Mouse (Mus musculus): Measurements from ENCODE around the gene Gramd4. TPM values are rescaled to one million over a fixed set of nuclear protein-coding genes. Genes with fewer than 3 reads are reported as not detected.

Gene Gramd4
- 12.6 and 13.9 TPM in 2 replicates for polyA plus RNA-seq (2014; fragmentation: Nextera tagmentation; extraction: Ambion mirVana)

DNA sequence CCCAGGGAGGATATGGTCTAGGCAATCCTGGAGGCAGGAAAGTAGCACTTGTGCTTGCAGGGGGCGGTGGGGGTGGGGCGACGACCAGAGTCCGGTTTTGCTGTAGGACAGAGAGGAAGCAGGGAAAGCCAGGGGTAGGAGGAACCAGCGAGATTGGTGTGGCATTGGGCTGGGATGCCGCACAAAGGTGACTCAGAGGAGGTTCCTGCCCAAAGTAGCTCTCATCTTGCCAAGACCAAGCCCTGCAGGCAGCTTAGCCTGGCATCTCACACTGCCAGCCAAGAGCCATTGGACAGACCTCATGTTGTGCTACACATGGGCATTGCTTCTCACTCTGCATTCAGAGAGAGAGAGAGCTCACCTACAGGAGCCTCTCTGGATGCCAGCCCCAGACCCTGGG, at the start of gene Gramd4:
Gene Gramd4, plus strand, starts transcription at position 283 of the 400 bp plus-strand sequence.
- H3K4me1 ChIP-seq (replicated peaks; ENCODE audit: control insufficient read depth, insufficient read depth, low read length): peaks cover 63% of the 10 kb centered on the region
- peak within 1 kb of the TSS; percentile 98 for H3K4me2 ChIP-seq
- H3K27ac ChIP-seq (ENCODE audit: low read depth, low read length): peak within 1 kb of the TSS; percentile 92
- no peak for ATAC-seq (replicated peaks; ENCODE audit: low FRiP score)
- H3K36me3 ChIP-seq (ENCODE audit: control insufficient read depth, insufficient read depth, low read length): no peaks in the 10 kb centered on the region
- no peak for DNase-seq (ENCODE audit: low spot score)
- 24% methylated on average over 6 of the region's 6 CpGs for WGBS
- H3K4me3 ChIP-seq (ENCODE audit: low read depth, low read length): peak within 1 kb of the TSS; percentile 94
- no peaks in the 10 kb centered on the region for H3K9me3 ChIP-seq (ENCODE audit: control insufficient read depth, low read length)
- H3K9ac ChIP-seq (ENCODE audit: low read depth, low read length): peak within 1 kb of the TSS; percentile 97
- H3K27me3 ChIP-seq (replicated peaks; ENCODE audit: control insufficient read depth, insufficient read depth, low read length): no peaks in the 10 kb centered on the region

DNA sequence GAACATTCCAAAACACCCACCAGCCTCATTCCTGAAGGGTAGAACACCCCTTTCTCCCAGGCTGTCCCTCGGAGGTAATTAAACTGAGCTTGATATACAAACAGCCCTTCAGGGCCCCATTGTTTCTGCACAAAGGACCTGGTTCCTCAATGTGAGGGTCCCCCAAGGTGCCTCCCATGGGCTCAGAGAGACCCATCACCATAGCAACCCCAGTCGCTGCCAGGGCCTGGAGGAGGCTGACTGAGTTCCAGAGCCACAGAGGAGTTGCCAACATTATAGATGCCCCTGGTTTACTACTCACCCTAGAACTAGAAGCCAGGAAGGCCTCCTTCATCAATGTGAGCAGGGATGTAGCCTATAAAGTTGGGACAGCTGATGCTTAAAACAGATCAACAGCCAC, 44.4 kb upstream of the Gramd4 start:
- H3K27me3 ChIP-seq (replicated peaks; ENCODE audit: control insufficient read depth, insufficient read depth, low read length): 0 out of 2 replicates have a peak, but pooled peaks cover 2% of the 10 kb centered on the region
- no peak overlapping the region for H3K4me2 ChIP-seq
- H3K4me1 ChIP-seq (replicated peaks; ENCODE audit: control insufficient read depth, insufficient read depth, low read length): peaks cover 12% of the 10 kb centered on the region
- no peak for ATAC-seq (replicated peaks; ENCODE audit: low FRiP score)
- H3K9me3 ChIP-seq (ENCODE audit: control insufficient read depth, low read length): no peaks in the 10 kb centered on the region
- H3K9ac ChIP-seq (ENCODE audit: low read depth, low read length): no peak overlapping the region
- no peaks in the 10 kb centered on the region for H3K36me3 ChIP-seq (ENCODE audit: control insufficient read depth, insufficient read depth, low read length)
- H3K4me3 ChIP-seq (ENCODE audit: low read depth, low read length): no peak overlapping the region
- no peak for DNase-seq (ENCODE audit: low spot score)
- no peak overlapping the region for H3K27ac ChIP-seq (ENCODE audit: low read depth, low read length)
- 65% methylated on average over 2 of the region's 2 CpGs for WGBS

GRCm38 (mm10) chr15:86013656-86014055, 43.8 kb upstream of the Gramd4 start:
- no peak overlapping the region for H3K27ac ChIP-seq (ENCODE audit: low read depth, low read length)
- DNase-seq (ENCODE audit: low spot score) (no peak), ATAC-seq (replicated peaks; ENCODE audit: low FRiP score) (no peak)
- H3K4me2 ChIP-seq: no peak overlapping the region
- no peak overlapping the region for H3K9ac ChIP-seq (ENCODE audit: low read depth, low read length)
- H3K9me3 ChIP-seq (ENCODE audit: control insufficient read depth, low read length): peaks cover under 1% of the 10 kb centered on the region; the same call in 1 of the 2 replicates
- no peaks in the 10 kb centered on the region for H3K36me3 ChIP-seq (ENCODE audit: control insufficient read depth, insufficient read depth, low read length)
- H3K4me3 ChIP-seq (ENCODE audit: low read depth, low read length): no peak overlapping the region
- 57% methylated on average over 10 of the region's 10 CpGs for WGBS
- peaks cover 12% of the 10 kb centered on the region for H3K4me1 ChIP-seq (replicated peaks; ENCODE audit: control insufficient read depth, insufficient read depth, low read length)
- H3K27me3 ChIP-seq (replicated peaks; ENCODE audit: control insufficient read depth, insufficient read depth, low read length): 0 out of 2 replicates have a peak, but pooled peaks cover 2% of the 10 kb centered on the region

DNA sequence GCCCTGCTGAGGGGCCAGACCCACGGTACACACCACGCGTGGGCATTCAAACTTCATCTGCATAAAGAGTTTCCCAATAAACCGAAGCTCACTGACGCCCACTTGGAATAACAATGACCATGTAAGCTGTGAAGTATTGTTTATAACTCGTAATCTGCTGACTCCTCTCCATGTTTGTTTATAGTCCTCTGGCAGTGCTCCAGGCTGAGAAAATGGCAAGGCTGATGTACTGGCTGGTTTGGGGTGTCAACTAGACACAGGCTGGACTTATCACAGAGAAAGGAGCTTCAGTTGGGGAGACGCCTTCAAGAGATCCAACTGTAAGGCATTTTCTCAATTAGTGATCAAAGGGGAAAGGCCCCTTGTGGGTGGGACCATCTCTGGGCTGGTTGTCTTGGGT, 42.5 kb upstream of the Gramd4 start:
- Histone ChIP-seq H3K9me3 (ENCODE audit: control insufficient read depth, low read length) (peaks cover 4% of the 10 kb centered on the region; the same call in 1 of the 2 replicates), H3K27me3 (replicated peaks; ENCODE audit: control insufficient read depth, insufficient read depth, low read length) (0 out of 2 replicates have a peak, but pooled peaks cover 2% of the 10 kb centered on the region), H3K9ac (ENCODE audit: low read depth, low read length) (no peak overlapping the region), H3K27ac (ENCODE audit: low read depth, low read length) (no peak overlapping the region), H3K4me1 (replicated peaks; ENCODE audit: control insufficient read depth, insufficient read depth, low read length) (peaks cover 12% of the 10 kb centered on the region), H3K36me3 (ENCODE audit: control insufficient read depth, insufficient read depth, low read length) (no peaks in the 10 kb centered on the region), H3K4me2 (no peak overlapping the region), H3K4me3 (ENCODE audit: low read depth, low read length) (no peak overlapping the region)
- DNase-seq (ENCODE audit: low spot score) (no peak), ATAC-seq (replicated peaks; ENCODE audit: low FRiP score) (no peak)
- 82% methylated on average over 7 of the region's 7 CpGs for WGBS

DNA sequence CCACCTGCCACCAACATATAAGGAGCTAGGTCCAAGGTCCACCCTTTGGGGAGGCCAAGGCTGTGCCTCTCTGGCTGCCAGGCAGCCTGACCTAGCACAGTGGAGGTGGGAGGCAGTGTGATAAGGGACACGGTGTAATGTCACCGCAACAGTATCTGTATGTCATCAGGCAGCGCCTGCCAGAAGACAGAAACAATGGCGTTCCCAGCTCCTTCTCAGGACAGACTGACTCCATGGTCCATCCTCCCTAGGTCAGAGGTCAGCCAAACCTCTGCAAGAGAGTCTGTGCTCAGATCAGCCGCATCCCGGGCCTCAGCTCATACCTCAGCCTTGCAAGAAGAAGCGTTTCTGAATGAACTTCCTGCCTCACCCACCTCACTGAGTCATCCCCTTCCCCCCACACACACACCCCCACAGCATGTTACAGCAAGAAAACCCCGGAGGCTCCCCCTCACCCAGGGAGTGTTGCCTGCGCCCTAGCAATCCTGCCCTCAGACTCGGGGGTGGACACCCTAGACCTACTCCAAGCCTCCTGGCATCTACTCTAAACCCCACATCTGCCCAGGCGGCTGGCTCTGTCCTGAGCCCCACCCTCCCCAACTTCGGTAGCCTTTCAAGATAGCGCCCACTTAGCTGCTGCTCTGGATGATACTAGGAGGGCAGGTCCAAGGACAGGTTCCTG, 41.5 kb upstream of the Gramd4 start:
- peak; percentile 65 for ATAC-seq (replicated peaks; ENCODE audit: low FRiP score)
- Histone ChIP-seq H3K4me1 (replicated peaks; ENCODE audit: control insufficient read depth, insufficient read depth, low read length) (peaks cover 12% of the 10 kb centered on the region), H3K4me2 (peak overlapping the region; percentile 29; the same call in 1 of the 2 replicates), H3K4me3 (ENCODE audit: low read depth, low read length) (no peak overlapping the region), H3K9me3 (ENCODE audit: control insufficient read depth, low read length) (peaks cover 4% of the 10 kb centered on the region; the same call in 1 of the 2 replicates), H3K9ac (ENCODE audit: low read depth, low read length) (no peak overlapping the region), H3K27me3 (replicated peaks; ENCODE audit: control insufficient read depth, insufficient read depth, low read length) (0 out of 2 replicates have a peak, but pooled peaks cover 2% of the 10 kb centered on the region), H3K36me3 (ENCODE audit: control insufficient read depth, insufficient read depth, low read length) (no peaks in the 10 kb centered on the region), H3K27ac (ENCODE audit: low read depth, low read length) (no peak overlapping the region)
- WGBS: 38% methylated on average over 13 of the region's 13 CpGs
- DNase-seq (ENCODE audit: low spot score): no peak

DNA sequence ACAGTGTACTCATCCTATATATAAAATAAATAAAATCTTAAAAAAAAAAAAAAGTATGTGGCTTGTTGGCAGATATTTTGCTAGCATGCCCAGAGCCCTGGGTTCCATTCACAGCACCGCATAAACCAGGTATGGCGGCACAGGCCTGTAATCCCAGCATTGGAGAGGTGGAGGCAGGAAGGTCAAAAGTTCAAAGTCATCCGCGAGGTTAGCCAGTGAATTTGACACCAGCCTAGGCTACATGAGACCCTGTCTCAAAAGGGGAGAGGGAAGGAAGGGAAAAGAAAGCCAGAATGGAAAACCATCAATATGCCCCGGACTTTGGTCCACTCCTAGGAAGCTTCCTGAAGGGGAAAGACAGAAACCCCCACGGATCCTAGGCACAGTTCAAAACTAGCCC, 40.2 kb upstream of the Gramd4 start:
- H3K4me1 ChIP-seq (replicated peaks; ENCODE audit: control insufficient read depth, insufficient read depth, low read length): peaks cover 17% of the 10 kb centered on the region
- ATAC-seq (replicated peaks; ENCODE audit: low FRiP score) (no peak), DNase-seq (ENCODE audit: low spot score) (no peak)
- no peak overlapping the region for H3K4me3 ChIP-seq (ENCODE audit: low read depth, low read length)
- peaks cover 4% of the 10 kb centered on the region; the same call in 1 of the 2 replicates for H3K9me3 ChIP-seq (ENCODE audit: control insufficient read depth, low read length)
- 88% methylated on average over 6 of the region's 6 CpGs for WGBS
- H3K27ac ChIP-seq (ENCODE audit: low read depth, low read length): no peak overlapping the region
- H3K9ac ChIP-seq (ENCODE audit: low read depth, low read length): no peak overlapping the region
- H3K27me3 ChIP-seq (replicated peaks; ENCODE audit: control insufficient read depth, insufficient read depth, low read length): 0 out of 2 replicates have a peak, but pooled peaks cover 2% of the 10 kb centered on the region
- H3K4me2 ChIP-seq: no peak overlapping the region
- no peaks in the 10 kb centered on the region for H3K36me3 ChIP-seq (ENCODE audit: control insufficient read depth, insufficient read depth, low read length)

- no peak for ATAC-seq (replicated peaks; ENCODE audit: low FRiP score)
- no peak for DNase-seq (ENCODE audit: low spot score)
- H3K27ac ChIP-seq (ENCODE audit: low read depth, low read length): no peak overlapping the region
- WGBS: 84% methylated on average over 5 of the region's 5 CpGs
- no peak overlapping the region for H3K4me3 ChIP-seq (ENCODE audit: low read depth, low read length)
- H3K36me3 ChIP-seq (ENCODE audit: control insufficient read depth, insufficient read depth, low read length): no peaks in the 10 kb centered on the region
- no peak overlapping the region for H3K9ac ChIP-seq (ENCODE audit: low read depth, low read length)
- H3K4me1 ChIP-seq (replicated peaks; ENCODE audit: control insufficient read depth, insufficient read depth, low read length): peaks cover 15% of the 10 kb centered on the region
- peaks cover 4% of the 10 kb centered on the region; the same call in 1 of the 2 replicates for H3K9me3 ChIP-seq (ENCODE audit: control insufficient read depth, low read length)
- peaks cover 14% of the 10 kb centered on the region for H3K27me3 ChIP-seq (replicated peaks; ENCODE audit: control insufficient read depth, insufficient read depth, low read length)
- no peak overlapping the region for H3K4me2 ChIP-seq
Observed at GRCm38 (mm10) chr15:86018753-86019512, 38.6 kb upstream of the Gramd4 start.

GRCm38 (mm10) chr15:86020008-86020407, 37.5 kb upstream of the Gramd4 start:
- no peak for ATAC-seq (replicated peaks; ENCODE audit: low FRiP score)
- no peak overlapping the region for H3K27ac ChIP-seq (ENCODE audit: low read depth, low read length)
- H3K9me3 ChIP-seq (ENCODE audit: control insufficient read depth, low read length): peaks cover 4% of the 10 kb centered on the region; the same call in 1 of the 2 replicates
- no peak for DNase-seq (ENCODE audit: low spot score)
- no peak overlapping the region for H3K4me2 ChIP-seq
- 80% methylated on average over 8 of the region's 8 CpGs for WGBS
- peaks cover 15% of the 10 kb centered on the region for H3K4me1 ChIP-seq (replicated peaks; ENCODE audit: control insufficient read depth, insufficient read depth, low read length)
- H3K36me3 ChIP-seq (ENCODE audit: control insufficient read depth, insufficient read depth, low read length): no peaks in the 10 kb centered on the region
- H3K4me3 ChIP-seq (ENCODE audit: low read depth, low read length): no peak overlapping the region
- peaks cover 16% of the 10 kb centered on the region for H3K27me3 ChIP-seq (replicated peaks; ENCODE audit: control insufficient read depth, insufficient read depth, low read length)
- H3K9ac ChIP-seq (ENCODE audit: low read depth, low read length): no peak overlapping the region
